Mouse (Mus musculus) common myeloid progenitor, adult 5-6 weeks (primary cell): ENCODE measurements around the gene Cgnl1. TPM values are rescaled to one million over a fixed set of nuclear protein-coding genes. Genes with fewer than 3 reads are reported as not detected.

Experiments used
- ATAC-seq: replicated peaks from 2 replicates; pipeline ENCODE4 v1.8.0; 2016; ENCODE audit warnings: low read depth, mild to moderate bottlenecking, moderate TSS enrichment, inconsistent platforms; ENCODE audit not compliant: poor library complexity, severe bottlenecking
- total RNA-seq: library from RNA; stranded (forward); fragments of 200-1000, 187-1606 nt; gene quantifications from 2 replicates; pipeline ENCODE4 v1.2.3, GENCODE M21; 2017

Cgnl1 gene
- total RNA-seq, 1 experiment from 2014 or later = 0.09 TPM

DNA sequence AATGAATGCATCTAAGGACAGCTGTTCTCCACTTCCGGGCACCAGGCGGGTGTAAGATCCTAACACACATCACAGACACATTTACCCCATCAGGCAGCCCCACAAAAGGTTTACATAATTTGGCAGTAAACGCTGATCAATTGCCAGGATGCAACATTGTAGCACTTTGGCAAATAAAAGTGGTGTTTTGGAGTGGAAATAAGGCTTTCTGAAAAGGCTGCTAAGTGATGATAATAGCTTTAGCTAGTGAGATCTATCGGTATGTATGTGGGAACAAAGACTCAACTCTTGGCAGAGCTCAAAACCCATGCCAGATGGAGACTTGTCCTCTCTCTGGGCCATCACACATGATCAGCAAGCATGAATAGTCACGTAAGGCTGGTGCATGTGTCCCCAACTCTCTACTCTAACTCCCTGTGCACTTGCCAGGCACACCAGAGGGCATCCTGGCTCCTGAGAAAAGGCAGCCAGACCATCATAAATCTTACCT, 42.5 kb downstream of the Cgnl1 start:
- ATAC-seq = no peak

DNA sequence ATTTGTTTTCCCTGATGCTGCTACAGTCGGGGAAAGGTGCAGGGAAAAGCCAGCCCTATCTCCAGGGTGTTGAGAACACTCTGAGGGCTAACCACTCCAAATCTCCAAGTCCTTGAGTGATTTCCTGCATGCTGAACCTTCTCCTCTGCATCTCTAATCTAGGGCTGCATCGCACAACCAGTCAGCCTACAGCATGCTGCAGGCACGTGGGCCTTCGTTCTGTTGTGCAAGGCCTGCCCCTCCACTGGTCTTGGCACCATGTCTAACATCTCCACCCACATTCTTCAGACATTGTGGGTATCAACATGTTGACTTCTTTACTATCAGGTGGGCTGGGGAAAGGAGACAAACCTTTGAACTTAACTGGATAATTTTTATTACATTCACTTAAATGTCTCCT, 44.2 kb downstream of the Cgnl1 start:
- no peak for ATAC-seq

DNA sequence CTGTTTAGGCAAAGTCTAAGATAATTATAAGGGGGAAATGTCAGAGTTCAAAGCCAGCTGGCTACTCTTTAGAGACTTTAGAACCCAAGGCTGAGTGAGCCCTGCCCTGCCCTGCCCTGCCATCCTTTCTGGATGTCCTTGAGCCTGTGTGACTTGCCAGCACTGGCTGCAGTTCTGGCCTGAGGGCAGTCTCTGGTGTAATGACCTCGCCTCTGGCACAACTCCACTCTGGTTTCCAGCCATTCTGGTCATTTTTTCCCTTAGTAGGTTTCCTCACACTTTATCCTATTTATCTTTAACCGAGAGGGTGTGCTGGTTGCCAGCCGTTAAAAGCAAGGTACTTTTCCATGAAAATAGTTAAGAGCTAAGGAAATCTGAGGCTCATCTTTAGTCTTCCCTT, 45.3 kb downstream of the Cgnl1 start:
- ATAC-seq = no peak

DNA sequence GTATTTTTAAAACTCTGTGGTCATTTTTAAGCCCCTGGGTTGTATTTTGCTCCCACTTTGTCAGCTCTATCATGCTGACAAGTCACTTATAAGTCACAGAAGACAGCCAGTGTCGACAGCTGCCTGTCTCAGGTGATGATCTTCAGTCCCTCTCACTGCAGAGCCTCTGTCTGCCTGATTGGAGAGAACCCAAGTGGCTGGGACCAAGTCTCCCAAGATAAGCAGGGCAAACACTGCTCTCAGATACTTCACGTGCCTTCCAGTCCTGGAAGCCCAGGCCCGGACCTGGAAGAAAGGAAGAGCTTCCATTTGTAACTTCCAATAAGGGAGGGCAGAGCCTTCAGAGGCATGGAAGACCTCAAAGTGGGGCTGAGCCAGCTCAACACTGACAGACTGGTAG, 49.0 kb downstream of the Cgnl1 start:
- no peak for ATAC-seq

DNA sequence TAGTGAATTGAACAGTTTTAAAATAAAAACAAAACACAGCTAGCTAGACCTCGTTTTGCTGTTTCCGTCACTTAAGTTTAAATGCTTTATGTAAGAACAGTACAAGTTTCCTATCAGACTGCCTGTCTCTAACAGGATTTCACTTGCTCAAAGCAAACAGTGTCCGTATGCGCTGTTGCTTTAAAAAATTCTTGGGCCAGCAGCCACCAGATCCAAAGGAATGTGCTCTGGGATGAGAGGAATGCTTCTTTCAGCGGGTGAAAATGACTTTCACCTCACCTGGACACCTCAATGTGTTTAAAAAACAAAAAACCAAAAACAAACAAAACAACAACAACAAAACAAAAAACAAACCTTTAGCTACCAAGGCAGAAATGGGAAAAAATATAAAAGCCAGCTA, 54.4 kb downstream of the Cgnl1 start:
- ATAC-seq = no peak

DNA sequence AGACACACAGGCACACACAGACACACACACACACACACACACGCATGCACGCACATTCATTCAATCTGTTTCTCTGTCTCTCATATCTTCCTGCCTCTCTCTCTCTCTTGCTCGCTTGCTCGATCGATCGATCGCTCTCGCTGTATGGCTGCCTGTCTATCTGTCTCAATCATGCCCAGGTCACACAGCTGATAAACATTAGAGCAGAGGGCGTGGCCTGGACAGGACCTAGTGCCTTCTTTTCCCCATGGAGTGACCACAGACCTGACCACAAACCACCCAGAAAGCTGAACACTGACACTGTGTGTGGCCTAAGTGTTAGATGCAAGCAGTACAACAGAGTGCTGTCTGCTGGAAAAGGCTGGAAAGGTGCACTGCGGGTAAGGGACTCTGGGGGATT, 60.6 kb downstream of the Cgnl1 start:
- no peak for ATAC-seq

DNA sequence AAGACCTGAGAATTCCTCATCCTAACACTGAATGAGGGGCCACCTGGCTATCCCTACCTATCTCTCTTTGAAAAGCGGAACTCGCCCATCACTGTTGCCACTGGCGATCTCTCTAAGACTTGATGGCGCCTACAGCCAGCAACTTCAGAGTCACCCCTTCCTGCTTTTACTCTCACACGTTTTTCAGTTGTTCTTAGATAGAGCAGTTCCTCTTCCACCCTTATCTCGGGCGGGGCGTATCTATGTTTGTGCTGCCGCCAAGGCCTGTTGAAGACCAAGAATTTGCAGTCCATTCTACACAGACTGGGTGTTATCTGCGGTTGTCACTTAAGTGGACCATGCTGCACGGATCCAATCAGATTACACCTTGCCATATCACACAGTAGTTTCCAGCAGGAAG, 62.2 kb downstream of the Cgnl1 start:
- peak; percentile 56; the same call in 1 of the 2 replicates for ATAC-seq

DNA sequence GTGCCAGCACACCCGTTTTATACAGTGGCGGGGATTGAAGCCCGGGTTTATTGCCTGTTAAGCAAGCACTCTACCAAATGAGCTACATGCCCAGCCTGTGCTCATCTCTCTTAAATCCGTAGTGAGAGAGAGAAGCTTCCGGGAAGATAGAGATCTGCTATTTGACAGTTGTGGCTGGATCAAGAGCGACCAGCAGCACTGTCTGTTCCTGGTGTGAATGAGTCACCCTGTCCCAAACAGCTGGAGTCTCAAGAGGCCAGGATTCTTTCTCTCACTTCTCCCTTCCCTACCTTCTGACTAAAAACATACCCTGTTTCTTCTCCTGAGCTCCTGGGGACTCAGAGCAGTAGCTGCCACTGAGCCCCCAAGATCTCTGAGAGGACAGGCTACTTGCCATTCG, 63.4 kb downstream of the Cgnl1 start:
- no peak for ATAC-seq

DNA sequence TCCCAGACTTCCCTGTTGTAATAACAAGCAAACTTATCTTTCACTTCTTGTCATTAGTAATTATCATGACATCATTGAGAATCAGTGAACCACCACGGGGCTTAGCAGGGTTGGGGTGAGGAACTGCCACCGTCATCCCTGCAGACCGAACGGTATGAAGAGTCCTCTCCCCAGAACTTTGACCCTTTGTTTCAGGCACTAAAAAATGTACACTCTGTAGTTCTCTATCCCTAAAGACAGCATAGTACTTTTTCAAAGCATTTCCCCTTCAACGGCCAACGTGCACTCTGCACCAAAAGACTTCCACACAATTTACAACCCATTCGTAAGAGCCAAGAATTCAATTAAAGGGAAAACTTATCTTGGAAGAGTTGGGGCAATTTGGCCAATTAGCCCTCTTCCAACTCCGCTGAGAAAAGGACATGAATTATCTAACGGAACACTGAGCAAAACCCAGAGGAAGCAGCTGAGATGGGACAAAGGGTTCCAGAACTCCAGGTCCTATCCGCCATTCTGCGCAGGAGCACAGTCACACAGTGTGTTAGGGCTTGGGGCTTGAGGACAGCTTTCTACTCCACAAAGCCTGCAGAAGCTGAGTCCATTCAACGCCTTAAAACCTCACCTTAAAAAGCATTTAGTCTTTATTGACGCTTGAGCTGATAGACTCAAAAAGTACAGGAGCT, 66.9 kb downstream of the Cgnl1 start:
- no peak for ATAC-seq

DNA sequence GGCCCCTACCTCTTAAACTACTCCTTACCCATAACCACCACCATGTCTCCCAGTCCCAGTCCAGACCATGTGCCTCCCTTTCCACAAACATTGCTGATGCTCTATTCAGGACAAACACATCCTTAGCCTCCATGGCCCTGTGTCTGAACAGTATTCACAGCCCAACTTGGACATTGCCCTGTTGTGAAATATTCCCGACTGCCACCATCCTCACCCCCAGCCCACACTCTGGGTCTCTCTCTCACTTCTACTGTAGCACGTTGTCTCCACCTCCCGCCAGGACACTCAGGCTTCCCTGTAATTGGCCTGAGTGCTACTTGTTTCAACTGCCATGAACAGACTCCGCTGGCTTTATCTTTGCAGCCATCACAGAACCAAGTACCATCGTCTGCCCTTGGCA, 72.3 kb downstream of the Cgnl1 start:
- no peak for ATAC-seq

DNA sequence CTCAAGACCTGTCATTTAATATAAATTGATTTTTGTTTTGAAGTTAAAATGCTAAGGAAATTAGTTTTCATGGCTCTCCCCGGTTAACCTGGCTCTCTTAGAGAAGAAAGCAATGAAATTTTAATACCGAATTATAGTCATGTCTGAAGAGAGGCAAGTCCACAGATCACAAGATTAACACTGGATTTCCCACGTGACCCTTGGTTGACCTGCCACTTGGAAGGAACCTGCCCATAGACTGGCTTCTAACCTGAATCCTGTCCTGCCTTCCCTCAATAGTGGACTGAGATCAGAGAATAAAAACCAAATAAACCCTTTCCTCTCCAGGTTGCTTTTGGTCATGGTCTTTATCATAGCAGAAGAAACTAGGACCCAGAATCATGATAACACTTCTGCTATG, 73.3 kb downstream of the Cgnl1 start:
- ATAC-seq = no peak

DNA sequence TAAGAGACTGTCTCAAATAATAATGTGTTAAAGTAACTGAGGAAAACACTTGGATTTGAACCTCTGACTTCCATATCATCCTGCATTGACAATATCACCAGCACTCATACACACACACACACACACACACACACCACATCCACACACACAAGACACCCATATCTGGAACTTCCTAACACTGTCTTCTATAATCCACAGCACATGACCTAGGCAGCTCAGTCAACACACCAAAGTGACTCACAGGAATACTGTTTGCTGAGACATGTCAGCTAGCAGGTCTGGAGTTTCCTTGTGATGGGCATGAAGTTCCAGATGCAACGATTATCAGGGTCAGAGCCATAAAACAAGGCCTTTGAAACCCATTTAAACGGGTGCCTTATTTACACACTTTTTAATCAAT, 74.2 kb downstream of the Cgnl1 start:
- ATAC-seq = no peak

DNA sequence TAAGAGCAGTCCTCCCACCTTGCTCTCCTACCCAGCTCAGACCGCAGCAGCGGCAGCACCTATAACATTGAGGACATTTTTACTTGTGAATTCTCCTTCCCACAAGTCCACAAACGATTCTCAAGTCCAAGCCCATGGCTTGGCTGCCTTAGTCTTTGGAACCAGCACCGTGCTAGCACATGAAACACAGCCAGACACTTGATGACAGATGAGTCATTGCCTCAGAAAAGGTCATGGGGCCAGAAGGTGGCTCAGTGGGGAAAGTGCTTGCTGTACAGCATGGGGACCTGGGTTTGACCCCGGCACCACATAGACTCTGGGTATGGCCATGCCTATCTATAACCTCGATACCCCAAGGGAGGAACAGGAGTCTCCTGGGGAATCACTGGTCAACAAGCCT, 74.6 kb downstream of the Cgnl1 start:
- no peak for ATAC-seq

DNA sequence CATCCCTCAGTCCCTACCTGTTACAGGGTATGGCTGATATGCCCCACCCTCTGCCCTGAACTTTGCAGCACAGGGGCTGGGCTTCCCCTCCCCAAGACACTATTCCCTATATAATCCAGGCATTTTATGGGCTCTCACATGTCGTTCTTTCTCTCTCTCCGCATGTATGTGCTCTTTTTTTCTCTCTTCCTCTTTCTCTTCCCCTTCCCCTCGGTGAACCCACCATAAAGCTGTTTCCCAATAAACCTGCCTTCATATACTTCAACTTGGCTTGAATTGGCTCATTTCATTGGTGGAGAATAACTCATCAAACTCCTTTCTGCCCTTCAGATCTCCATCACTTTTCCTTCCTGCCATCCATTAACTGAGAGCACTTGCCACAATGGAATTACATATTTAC, 76.3 kb downstream of the Cgnl1 start:
- no peak for ATAC-seq

DNA sequence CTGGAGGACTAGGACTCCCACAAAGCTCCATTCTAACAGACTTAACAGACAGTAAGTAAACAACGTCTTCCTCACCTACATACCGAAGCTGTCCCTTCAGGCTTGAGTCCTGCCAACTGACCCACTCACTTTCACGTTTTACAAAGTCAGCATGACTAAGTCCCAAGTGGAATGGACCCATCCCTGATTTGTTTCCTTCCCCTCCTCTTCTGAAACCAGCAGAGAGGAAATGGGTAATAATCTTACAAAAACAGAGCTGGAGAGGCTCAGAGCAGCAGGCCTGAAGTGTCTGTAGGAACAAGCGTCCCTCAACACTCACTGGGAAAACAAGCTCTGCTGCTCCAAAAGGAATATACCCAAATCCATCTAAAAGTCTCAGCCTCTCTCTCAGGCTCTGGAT, 77.2 kb downstream of the Cgnl1 start:
- ATAC-seq = no peak

DNA sequence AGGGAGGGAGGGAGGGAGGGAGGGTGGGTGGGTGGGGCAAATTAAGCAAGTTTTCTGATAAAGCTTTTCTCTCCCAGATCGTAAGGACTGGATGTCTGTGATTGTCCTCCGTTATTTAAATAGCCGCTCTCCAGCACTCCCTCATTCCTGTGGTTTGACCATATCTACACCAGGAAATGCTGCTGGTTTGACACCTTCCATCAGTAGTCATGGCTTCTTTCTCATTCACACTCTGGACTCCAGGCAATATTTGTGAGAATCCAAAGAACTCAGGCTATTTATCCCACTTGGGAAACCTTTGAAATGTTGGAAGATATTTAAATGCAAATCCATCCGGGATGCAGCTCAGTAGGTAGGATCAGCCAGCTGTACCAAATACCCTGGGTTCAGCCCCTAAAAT, 77.6 kb downstream of the Cgnl1 start:
- no peak for ATAC-seq

DNA sequence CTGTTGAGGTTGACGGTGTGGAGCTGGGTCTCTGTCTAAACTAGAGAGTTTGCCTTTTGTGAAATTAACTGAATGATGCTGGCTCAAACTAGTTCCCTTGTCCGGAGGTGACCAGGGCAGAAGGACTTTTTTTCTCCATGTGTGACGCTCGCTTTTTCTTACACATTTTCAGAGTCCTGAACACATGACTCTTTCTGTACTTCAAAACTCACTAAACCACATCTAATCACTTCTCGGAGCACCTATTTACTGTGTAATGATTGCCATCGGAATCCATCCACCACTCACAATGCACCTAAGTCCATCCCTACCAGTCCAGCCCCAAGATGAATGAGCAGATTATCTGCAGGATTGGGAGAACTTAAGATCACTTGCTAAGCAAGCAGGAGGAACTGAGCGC, 79.2 kb downstream of the Cgnl1 start:
- ATAC-seq = no peak

DNA sequence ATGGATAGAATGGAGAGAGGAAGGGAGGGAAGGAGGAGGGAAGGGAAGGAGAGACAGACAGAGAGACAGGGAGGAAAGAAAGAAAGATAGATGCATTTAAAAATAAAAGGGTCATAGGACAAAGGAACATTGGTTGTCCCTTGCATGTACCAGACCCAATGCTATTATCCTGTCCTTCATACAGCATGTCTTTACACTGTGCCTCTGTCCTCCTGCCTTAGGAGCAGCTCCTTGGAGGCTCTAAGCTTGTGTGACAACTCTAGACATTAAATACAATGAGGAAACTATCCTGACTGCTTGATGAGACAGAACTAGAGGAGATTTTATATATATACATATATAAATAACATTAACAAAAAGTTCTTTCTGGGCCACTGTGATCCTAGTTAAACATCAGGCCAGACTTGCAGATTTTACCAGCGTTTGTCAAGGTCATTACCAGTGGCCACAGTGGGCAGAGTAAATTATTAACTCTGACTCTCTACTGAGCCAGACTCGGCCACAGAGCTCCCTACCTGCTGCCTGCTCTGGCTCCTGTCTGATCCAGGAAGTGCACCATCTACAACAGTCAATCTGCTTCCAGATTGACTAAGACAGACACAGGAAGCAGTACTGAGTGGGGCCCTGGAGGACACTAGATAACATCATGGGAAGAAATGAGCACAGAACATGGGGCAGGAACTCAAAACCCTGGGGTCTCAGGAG, 81.9 kb downstream of the Cgnl1 start:
- ATAC-seq = no peak

DNA sequence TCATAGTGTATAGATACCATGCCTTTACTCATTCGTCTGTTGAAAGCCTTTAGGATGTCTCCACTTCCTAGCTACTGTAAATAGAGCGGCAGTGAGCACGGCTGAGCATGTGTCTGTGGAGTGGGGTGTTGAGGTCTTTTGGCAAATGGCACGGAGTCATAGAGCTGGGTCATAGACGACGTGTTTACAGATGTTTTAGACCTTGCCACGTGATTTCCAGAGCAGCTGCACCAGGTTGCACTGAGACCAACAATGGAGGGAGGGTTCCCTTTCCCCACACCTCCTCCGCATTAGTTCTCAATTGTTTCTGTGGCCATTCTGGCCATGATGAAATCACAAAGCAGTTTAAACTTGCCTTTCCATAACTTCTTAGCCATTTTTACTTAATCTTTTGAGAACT, 84.9 kb downstream of the Cgnl1 start:
- no peak for ATAC-seq

DNA sequence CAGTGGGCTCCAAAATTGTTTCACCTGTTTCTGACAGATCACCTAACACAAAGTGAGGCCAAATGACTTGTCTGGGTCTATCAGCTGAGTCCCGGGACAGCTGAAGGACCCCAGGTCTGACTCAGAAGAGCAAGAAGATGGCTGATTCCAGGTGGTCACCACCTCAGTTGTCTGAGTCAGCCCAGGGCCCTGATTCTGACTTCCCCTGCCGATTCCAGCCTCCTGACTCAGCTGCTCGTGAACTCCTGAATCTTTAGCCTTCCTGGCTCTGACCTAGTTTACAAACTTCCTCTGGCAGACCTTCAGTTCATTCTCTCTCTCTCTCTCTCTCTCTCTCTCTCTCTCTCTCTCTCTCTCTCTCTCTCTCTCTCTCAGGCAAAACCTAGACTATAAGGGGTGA, 86.6 kb downstream of the Cgnl1 start:
- ATAC-seq = no peak

DNA sequence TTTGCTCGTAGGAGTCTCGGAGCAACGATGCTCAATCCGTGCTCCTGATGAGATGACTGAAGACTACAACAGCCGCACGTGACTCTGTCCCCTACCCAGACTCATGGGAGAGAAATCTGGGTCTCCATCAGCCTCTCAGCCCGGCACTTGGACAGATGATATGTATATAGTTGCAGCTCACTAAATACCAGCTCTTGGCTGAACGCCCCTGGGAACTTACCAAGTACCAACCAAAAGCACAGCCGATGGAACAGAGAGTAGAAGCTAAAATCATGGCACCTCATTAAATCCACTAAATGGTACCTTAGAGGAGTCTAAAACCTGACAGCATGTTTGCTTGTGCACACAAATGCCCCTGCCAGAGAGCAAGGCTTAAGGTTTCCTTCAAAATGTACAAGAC, 91.0 kb downstream of the Cgnl1 start:
- no peak for ATAC-seq
